Mouse (Mus musculus): Measurements from ENCODE around the gene Gstm2. TPM values are rescaled to one million over a fixed set of nuclear protein-coding genes. Genes with fewer than 3 reads are reported as not detected.
A peak's percentile ranks its signal among the peaks of the same experiment; 100 is the strongest.

Gstm2 gene
- total RNA-seq (2014; rRNA removed): 6.5 TPM in 2 replicates
- polyA plus RNA-seq (2015; fragmentation: Nextera tagmentation; extraction: Ambion mirVana): 11.9 and 12.0 TPM in 2 replicates

DNA sequence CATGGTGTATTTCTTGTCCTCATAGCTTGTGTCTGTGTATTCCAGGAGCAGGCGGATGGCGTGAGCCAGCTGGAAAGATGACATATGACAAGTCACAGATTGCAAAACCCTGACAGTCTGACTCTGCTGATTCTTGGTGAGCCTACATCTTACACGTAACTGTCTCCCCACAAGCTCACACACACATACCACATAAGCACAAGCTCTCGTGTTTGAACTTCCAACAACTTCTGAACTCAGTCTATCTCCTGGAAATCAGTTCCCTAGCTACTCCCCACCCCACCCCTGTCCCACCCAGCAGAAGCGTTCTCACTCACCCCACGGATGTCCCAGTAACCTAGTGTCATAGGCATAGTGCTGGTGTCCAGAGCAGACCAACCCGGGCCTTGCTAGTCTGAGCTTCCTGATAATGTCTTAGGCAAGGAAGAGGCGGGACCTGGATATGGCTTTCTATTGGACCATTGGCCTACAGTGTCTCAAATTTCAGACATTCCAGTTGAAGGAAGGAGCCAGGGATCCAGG, at the start of gene Gstm2:
Gene Gstm2, minus strand, starts transcription at position 413 of the 522 bp plus-strand sequence.
- Histone ChIP-seq H3K36me3 (ENCODE audit: insufficient read depth) (no peaks in the 10 kb centered on the region), H3K4me2 (ENCODE audit: low read depth) (no peak within 1 kb of the TSS), H3K4me3 (ENCODE audit: low read depth, low read length) (no peak within 1 kb of the TSS), H3K9me3 (ENCODE audit: low read length) (no peaks in the 10 kb centered on the region), H3K27me3 (ENCODE audit: insufficient read depth, low read length) (no peaks in the 10 kb centered on the region), H3K27ac (ENCODE audit: low read depth, low read length) (no peak within 1 kb of the TSS), H3K4me1 (ENCODE audit: insufficient read depth) (no peaks in the 10 kb centered on the region), H3K9ac (no peak within 1 kb of the TSS)
- no peak; the same call in 1 of the 2 replicates for ATAC-seq
- no peak for DNase-seq
- no peak for TF ChIP-seq CTCF (IDR thresholded peaks at IDR 0.05; ENCODE audit: low read depth)
- WGBS: 58% methylated on average over 8 of the region's 8 CpGs

DNA sequence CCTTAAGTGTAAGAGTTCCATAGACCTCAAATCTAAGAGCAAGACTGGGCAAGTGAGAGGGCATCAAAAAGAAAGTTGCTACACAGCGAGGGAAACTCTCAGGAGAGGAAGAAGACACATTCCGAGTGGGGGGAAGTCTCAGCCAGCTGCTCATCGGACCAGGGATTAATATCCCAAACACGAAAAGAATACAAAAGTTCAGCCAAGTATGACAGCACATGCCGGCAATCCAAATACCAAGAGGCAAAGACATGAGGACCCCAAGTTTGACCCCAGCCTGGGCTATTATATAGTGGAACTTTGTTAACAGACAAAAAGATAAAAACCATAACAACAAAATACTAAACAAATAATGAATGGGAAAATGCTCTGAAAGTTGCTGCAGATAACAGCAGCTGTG, 46.9 kb upstream of the Gstm2 start:
- no peak overlapping the region for H3K27ac ChIP-seq (ENCODE audit: low read depth, low read length)
- H3K9ac ChIP-seq: no peak overlapping the region
- 68% methylated on average over 5 of the region's 5 CpGs for WGBS
- DNase-seq (no peak), ATAC-seq (no peak)
- no peaks in the 10 kb centered on the region for H3K9me3 ChIP-seq (ENCODE audit: low read length)
- no peaks in the 10 kb centered on the region for H3K4me1 ChIP-seq (ENCODE audit: insufficient read depth)
- H3K4me3 ChIP-seq (ENCODE audit: low read depth, low read length): no peak overlapping the region
- no peak for TF ChIP-seq CTCF (IDR thresholded peaks at IDR 0.05; ENCODE audit: low read depth)
- H3K27me3 ChIP-seq (ENCODE audit: insufficient read depth, low read length): no peaks in the 10 kb centered on the region
- no peak overlapping the region for H3K4me2 ChIP-seq (ENCODE audit: low read depth)
- no peaks in the 10 kb centered on the region for H3K36me3 ChIP-seq (ENCODE audit: insufficient read depth)

DNA sequence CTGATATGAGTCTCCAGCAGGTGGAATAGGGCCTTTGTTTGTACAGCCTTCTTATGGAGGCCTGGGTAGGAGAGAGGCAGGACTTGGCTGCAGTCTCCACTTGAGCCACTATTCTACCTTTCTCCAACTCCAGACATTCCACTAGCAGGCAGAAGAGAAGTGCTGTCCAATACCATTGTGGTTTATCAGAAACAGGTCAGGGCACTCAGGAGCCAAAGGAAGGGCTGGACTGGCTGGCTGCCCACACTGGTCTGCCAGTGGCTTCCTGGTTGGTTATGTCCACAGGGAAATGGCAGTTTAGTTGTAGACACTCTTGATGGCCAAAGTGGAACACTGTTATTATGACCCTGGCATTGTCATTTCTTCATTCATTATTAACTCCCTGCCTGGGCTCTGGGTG, 45.9 kb upstream of the Gstm2 start:
- DNase-seq: no peak
- H3K27ac ChIP-seq (ENCODE audit: low read depth, low read length): no peak overlapping the region
- H3K4me3 ChIP-seq (ENCODE audit: low read depth, low read length): no peak overlapping the region
- H3K9ac ChIP-seq: no peak overlapping the region
- H3K9me3 ChIP-seq (ENCODE audit: low read length): no peaks in the 10 kb centered on the region
- no peaks in the 10 kb centered on the region for H3K36me3 ChIP-seq (ENCODE audit: insufficient read depth)
- TF ChIP-seq CTCF (IDR thresholded peaks at IDR 0.05; ENCODE audit: low read depth): no peak
- ATAC-seq: no peak
- H3K4me1 ChIP-seq (ENCODE audit: insufficient read depth): no peaks in the 10 kb centered on the region
- no peak overlapping the region for H3K4me2 ChIP-seq (ENCODE audit: low read depth)
- H3K27me3 ChIP-seq (ENCODE audit: insufficient read depth, low read length): no peaks in the 10 kb centered on the region

DNA sequence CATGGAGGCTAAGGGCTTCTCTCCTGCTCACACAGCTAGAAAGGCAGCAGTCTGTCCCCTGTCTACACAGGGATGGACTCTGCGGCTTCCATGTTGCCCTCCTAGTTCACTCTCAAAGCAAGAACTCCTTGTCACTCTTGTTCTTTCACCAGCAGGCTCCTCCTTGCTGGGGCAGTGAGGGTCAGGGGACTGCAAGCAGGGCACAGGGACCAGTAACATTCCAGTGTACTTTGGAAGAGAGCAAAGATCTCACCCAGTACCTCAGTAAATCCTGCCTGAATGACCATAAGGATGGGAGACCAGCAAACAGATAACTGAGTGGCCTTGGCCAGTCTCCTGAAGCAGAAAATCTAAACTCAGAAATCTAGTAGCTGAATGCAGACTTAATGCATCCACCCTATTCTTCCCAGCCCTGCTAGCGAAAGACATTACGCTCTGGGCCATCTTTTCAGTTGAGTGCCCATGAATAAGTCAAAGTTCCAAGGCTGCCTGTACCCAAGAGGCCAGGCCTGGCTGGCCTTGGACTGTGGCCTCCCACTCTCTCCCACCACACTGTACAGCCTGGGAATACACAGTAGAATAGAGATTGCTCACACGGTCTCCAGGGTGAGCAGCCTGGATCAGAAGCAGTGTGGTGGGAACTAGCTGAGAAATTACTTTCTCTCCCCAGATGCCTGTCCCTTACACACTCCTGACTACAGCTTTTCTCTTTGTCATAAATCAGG, 42.5 kb upstream of the Gstm2 start:
- TF ChIP-seq CTCF (IDR thresholded peaks at IDR 0.05; ENCODE audit: low read depth): no peak
- Histone ChIP-seq H3K9ac (no peak overlapping the region), H3K4me3 (ENCODE audit: low read depth, low read length) (no peak overlapping the region), H3K4me1 (ENCODE audit: insufficient read depth) (no peaks in the 10 kb centered on the region), H3K27ac (ENCODE audit: low read depth, low read length) (no peak overlapping the region), H3K9me3 (ENCODE audit: low read length) (no peaks in the 10 kb centered on the region), H3K4me2 (ENCODE audit: low read depth) (no peak overlapping the region), H3K36me3 (ENCODE audit: insufficient read depth) (no peaks in the 10 kb centered on the region), H3K27me3 (ENCODE audit: insufficient read depth, low read length) (no peaks in the 10 kb centered on the region)
- 56% methylated on average over 4 of the region's 4 CpGs for WGBS
- DNase-seq: no peak
- no peak for ATAC-seq

DNA sequence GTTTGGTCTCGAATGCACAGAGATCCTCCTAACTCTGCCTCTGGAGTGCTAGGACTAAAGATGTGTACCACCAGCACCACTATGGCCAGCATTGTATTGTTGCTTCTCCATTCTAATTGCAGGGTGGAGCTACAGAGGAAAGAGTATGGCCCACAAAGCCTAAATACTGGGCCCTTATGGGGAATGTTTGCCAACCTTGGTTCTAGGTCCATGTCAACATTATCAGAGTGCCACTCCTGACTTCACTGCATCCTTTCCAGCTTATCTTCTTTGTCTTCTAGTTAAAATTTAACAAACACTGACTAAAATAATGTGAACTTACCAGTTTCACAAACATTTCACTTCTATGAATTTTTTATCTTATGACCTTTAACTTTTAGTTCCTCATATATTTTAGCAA, 40.3 kb upstream of the Gstm2 start:
- H3K9ac ChIP-seq: no peak overlapping the region
- H3K4me2 ChIP-seq (ENCODE audit: low read depth): no peak overlapping the region
- ATAC-seq (no peak), DNase-seq (no peak)
- 63% methylated on average over 1 of the region's 1 CpGs for WGBS
- H3K4me1 ChIP-seq (ENCODE audit: insufficient read depth): no peaks in the 10 kb centered on the region
- no peak for TF ChIP-seq CTCF (IDR thresholded peaks at IDR 0.05; ENCODE audit: low read depth)
- no peak overlapping the region for H3K4me3 ChIP-seq (ENCODE audit: low read depth, low read length)
- H3K27ac ChIP-seq (ENCODE audit: low read depth, low read length): no peak overlapping the region
- no peaks in the 10 kb centered on the region for H3K27me3 ChIP-seq (ENCODE audit: insufficient read depth, low read length)
- H3K36me3 ChIP-seq (ENCODE audit: insufficient read depth): no peaks in the 10 kb centered on the region
- H3K9me3 ChIP-seq (ENCODE audit: low read length): no peaks in the 10 kb centered on the region

DNA sequence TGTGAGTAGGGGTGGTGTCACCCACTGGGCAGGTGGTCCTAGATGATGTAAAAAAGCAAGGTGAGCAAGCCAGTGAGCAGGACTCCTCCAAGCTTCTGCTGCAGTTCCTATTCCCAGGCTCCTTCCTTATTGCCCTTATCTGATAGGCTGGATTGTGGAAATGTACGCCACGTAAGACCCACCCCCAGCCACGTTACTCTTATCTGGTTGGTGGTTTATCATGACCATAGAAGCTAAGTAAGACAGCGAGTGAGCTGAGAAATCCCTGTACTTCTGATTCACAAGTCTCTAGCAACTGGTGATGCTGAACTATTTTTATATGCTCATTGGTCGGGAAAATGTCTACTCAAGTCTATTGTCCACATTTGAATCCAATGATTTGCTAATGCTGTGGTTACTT, 39.8 kb upstream of the Gstm2 start:
- H3K4me3 ChIP-seq (ENCODE audit: low read depth, low read length): no peak overlapping the region
- no peaks in the 10 kb centered on the region for H3K4me1 ChIP-seq (ENCODE audit: insufficient read depth)
- H3K4me2 ChIP-seq (ENCODE audit: low read depth): no peak overlapping the region
- ATAC-seq: no peak
- no peak overlapping the region for H3K9ac ChIP-seq
- TF ChIP-seq CTCF (IDR thresholded peaks at IDR 0.05; ENCODE audit: low read depth): no peak
- H3K9me3 ChIP-seq (ENCODE audit: low read length): no peaks in the 10 kb centered on the region
- no peak overlapping the region for H3K27ac ChIP-seq (ENCODE audit: low read depth, low read length)
- no peaks in the 10 kb centered on the region for H3K27me3 ChIP-seq (ENCODE audit: insufficient read depth, low read length)
- H3K36me3 ChIP-seq (ENCODE audit: insufficient read depth): no peaks in the 10 kb centered on the region
- peak; percentile 26 for DNase-seq
- 80% methylated on average over 5 of the region's 5 CpGs for WGBS

DNA sequence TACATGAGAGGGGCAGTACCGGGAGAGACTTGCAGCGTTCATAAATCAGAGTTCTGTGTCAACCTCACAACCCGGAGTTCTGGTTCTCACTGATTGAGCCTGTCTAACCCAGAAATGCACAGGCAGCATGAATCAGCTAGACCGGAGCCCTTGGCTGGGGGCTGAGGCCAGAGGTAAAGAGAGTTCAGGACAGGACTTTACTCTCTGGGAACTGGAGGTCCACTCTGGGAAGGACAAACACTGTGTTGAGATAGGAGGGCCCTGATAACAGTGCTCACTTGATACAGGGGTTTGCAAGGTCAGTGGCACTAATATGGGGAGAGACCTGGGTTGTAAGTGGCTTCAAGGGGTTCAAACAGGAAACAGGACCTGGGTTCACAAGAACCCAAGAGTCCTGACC, 39.1 kb upstream of the Gstm2 start:
- no peak for ATAC-seq
- Histone ChIP-seq H3K27me3 (ENCODE audit: insufficient read depth, low read length) (no peaks in the 10 kb centered on the region), H3K4me1 (ENCODE audit: insufficient read depth) (no peaks in the 10 kb centered on the region), H3K4me3 (ENCODE audit: low read depth, low read length) (no peak overlapping the region), H3K9me3 (ENCODE audit: low read length) (no peaks in the 10 kb centered on the region), H3K36me3 (ENCODE audit: insufficient read depth) (no peaks in the 10 kb centered on the region), H3K9ac (no peak overlapping the region), H3K4me2 (ENCODE audit: low read depth) (no peak overlapping the region), H3K27ac (ENCODE audit: low read depth, low read length) (no peak overlapping the region)
- WGBS: 82% methylated on average over 4 of the region's 4 CpGs
- no peak for DNase-seq
- TF ChIP-seq CTCF (IDR thresholded peaks at IDR 0.05; ENCODE audit: low read depth): no peak

All from forebrain, postnatal 0 days (tissue).